Mouse (Mus musculus) hindbrain, embryonic 15.5 days (tissue): ENCODE results near the gene Tmc8. TPM values are rescaled to one million over a fixed set of nuclear protein-coding genes. Genes with fewer than 3 reads are reported as not detected.
A peak's percentile ranks its signal among the peaks of the same experiment; 100 is the strongest.

Experiments
- ATAC-seq: fragments of 200-750 bp; cut with Nextera tagmentation; 2 replicates; pipeline ENCODE4 v1.8.0; 2017; ENCODE audit warnings: low read depth, moderate number of reproducible peaks, moderate TSS enrichment; ENCODE audit not compliant: low FRiP score
- H3K27ac ChIP-seq: fragments of 300-500 bp; sonication (generic); replicated peaks from 2 replicates; pipeline ENCODE4 v1.5.1; 2015; ENCODE audit warnings: mild to moderate bottlenecking, inconsistent platforms
- H3K27me3 ChIP-seq: fragments of 300-500 bp; sonication (generic); 2 replicates; pipeline ENCODE4 v1.6.1; 2015; ENCODE audit warnings: control low read depth, inconsistent platforms
- H3K36me3 ChIP-seq: fragments of 300-500 bp; sonication (generic); 2 replicates; pipeline ENCODE4 v1.6.1; 2015; ENCODE audit warnings: control low read depth, inconsistent platforms
- H3K4me1 ChIP-seq: fragments of 300-500 bp; sonication (generic); replicated peaks from 2 replicates; pipeline ENCODE4 v1.6.1; 2015; ENCODE audit warnings: control low read depth, inconsistent platforms
- H3K4me2 ChIP-seq: fragments of 300-500 bp; sonication (generic); 2 replicates; pipeline ENCODE4 v1.6.1; 2015; ENCODE audit warnings: moderate library complexity, mild to moderate bottlenecking, inconsistent platforms
- H3K4me3 ChIP-seq: fragments of 300-500 bp; sonication (generic); 2 replicates; pipeline ENCODE4 v1.5.1; 2015; ENCODE audit warnings: mild to moderate bottlenecking, inconsistent platforms
- H3K9ac ChIP-seq: fragments of 300-500 bp; sonication (generic); 2 replicates; pipeline ENCODE4 v1.6.1; 2015; ENCODE audit warnings: inconsistent platforms
- H3K9me3 ChIP-seq: fragments of 300-500 bp; sonication (generic); 2 replicates; pipeline ENCODE4 v1.6.1; 2016; ENCODE audit warnings: control low read depth, inconsistent platforms
- WGBS: fragments of 180-500 bp; shearing (Covaris S2); methylation state at CpG from one replicate; pipeline ENCODE4 v1.1.7; 2015; 5-methylcytosine and 5-hydroxymethylcytosine counted together
- polyA plus RNA-seq: library from polyadenylated mRNA; unstranded; fragments of >200 nt; fragmentation: Nextera tagmentation; extraction: Ambion mirVana; gene quantifications from 2 replicates; pipeline ENCODE4 v1.2.1, GENCODE M21; 2015

The Tmc8 gene
- 0.77 and 0.83 TPM in 2 replicates for polyA plus RNA-seq

DNA sequence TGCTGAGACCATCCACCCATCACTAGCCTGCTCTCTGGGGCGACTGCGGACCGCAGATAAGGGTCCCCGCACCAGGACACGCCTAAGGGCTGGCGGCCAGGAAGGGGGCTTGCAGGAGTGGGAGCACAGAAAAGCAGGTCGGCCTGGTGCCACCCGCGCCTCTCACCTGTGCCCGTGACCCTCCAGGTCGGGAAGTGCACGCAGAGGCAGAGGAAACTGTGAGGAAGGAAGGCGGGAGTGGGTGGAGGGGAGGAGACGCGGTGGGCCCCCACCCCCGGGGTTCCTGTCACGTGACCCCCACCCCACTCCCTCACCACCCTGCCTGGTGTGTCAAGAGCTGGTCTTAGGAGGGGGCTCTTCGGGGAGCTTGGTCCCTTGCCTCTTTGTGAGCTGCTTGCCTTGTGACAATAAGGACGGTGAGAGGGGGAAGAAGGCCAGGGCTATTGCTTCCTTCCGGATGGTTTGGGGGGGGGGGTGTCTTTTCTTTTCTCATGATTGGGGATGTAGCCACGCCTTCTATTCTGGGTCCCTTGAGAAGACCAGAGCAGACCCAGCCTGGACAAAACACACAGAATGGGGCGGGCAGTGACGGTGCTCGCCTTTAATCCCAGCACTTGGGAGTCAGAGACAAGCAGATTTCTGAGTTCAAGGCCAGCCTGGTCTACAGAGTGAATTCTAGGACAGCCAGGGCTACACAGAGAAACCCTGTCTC is at the start of gene Tmc8, which contains the start of gene Tmc6:
Tmc8 (plus strand) TSS at position 84 of the 712 bp plus-strand sequence.
Tmc6 (minus strand) TSS at position 206 of the 712 bp plus-strand sequence.
- H3K4me3 ChIP-seq = peak within 1 kb of the TSS; percentile 24
- H3K36me3 ChIP-seq = no peaks in the 10 kb centered on the region
- no peak for ATAC-seq
- peaks cover 30% of the 10 kb centered on the region for H3K27me3 ChIP-seq
- WGBS = 45% methylated on average over 24 of the region's 24 CpGs
- H3K9me3 ChIP-seq = no peaks in the 10 kb centered on the region
- H3K4me2 ChIP-seq = peak within 1 kb of the TSS; percentile 54
- peaks cover 46% of the 10 kb centered on the region for H3K4me1 ChIP-seq
- H3K9ac ChIP-seq = peak within 1 kb of the TSS; percentile 14; the same call in 1 of the 2 replicates
- peak within 1 kb of the TSS; percentile 52 for H3K27ac ChIP-seq

DNA sequence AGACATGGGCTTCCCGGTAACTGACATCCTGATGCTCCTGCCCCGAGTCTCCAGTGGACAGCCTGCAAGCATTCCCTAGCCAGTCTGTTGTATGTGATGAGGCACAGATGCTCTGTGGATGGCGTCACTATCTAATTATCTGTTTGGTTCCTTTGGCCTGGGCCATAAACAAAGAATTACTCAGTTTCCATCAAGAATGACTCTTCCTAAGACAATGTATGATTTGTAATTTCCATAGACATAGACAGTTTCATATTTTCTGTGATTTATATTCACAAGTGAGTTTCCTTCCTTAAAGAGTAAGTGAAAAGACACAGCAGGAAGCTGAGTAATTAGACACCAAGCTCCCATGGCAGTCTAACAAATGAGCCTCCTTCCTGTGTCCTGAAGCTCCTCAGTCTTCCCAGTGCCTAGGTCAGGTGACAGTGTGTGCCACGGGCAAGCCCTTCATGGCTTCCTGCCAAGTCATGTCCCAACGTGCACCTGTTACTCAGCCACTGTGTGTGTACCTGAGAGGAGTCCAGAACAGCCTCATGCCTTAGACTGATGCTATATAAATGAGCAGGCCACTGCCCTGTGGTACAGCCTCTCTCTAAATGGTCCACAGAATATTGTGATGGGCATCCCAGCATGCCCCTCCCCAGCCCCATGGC is 45.7 kb upstream of the Tmc8 start:
- 69% methylated on average over 5 of the region's 5 CpGs for WGBS
- Histone ChIP-seq H3K4me2 (no peak overlapping the region), H3K4me1 (no peaks in the 10 kb centered on the region), H3K27ac (no peak overlapping the region), H3K4me3 (no peak overlapping the region), H3K36me3 (peaks cover 51% of the 10 kb centered on the region), H3K9ac (no peak overlapping the region), H3K9me3 (no peaks in the 10 kb centered on the region), H3K27me3 (no peaks in the 10 kb centered on the region)
- ATAC-seq = no peak

DNA sequence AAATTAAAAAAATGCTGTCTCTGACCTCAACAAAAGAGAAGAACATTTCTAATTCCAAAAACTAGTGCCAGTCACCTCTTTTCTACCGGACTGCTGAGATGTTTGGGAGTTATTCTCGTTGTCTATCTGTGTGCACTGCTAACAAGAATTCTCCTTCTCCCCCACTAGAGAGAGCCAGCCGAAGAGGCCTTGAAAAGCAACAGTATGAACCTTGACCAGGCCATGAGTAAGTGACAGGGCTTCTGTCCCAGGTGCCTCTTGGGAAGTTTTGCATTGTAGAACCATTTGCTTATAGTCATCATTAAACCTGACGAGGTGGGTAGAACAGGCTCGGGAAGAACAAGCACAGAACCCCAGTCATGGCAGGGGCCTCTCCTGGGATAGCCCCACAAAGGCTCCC is 43.8 kb upstream of the Tmc8 start:
- WGBS = 88% methylated on average over 5 of the region's 5 CpGs
- no peaks in the 10 kb centered on the region for H3K27me3 ChIP-seq
- no peak overlapping the region for H3K27ac ChIP-seq
- no peaks in the 10 kb centered on the region for H3K9me3 ChIP-seq
- H3K4me2 ChIP-seq = no peak overlapping the region
- peaks cover 67% of the 10 kb centered on the region for H3K36me3 ChIP-seq
- H3K9ac ChIP-seq = no peak overlapping the region
- no peaks in the 10 kb centered on the region for H3K4me1 ChIP-seq
- H3K4me3 ChIP-seq = no peak overlapping the region
- no peak for ATAC-seq

DNA sequence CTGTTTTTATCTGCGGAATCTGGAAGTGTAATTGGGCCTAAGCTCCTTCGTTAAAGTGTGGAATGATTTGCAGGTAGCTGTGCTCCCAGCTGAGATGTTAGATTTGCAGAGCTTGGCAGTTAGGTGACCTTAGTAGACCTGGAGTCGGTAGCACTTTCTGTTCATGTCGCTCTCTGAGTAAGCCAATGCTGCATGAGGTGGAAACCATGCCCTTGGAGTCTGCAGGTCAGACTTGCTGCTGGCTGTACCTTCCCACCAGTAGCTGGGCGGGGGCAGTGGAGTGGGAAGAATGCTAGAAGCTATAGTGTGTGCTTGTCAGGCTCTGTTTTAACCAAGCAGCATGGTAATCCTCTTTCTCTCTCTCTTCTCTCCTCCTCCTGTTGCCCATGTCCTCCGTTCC is 40.7 kb upstream of the Tmc8 start:
- 93% methylated on average over 6 of the region's 6 CpGs for WGBS
- no peak overlapping the region for H3K4me2 ChIP-seq
- H3K27me3 ChIP-seq = no peaks in the 10 kb centered on the region
- H3K4me3 ChIP-seq = no peak overlapping the region
- no peak overlapping the region for H3K9ac ChIP-seq
- no peaks in the 10 kb centered on the region for H3K9me3 ChIP-seq
- ATAC-seq = no peak
- peaks cover 93% of the 10 kb centered on the region for H3K36me3 ChIP-seq
- H3K27ac ChIP-seq = no peak overlapping the region
- no peaks in the 10 kb centered on the region for H3K4me1 ChIP-seq

DNA sequence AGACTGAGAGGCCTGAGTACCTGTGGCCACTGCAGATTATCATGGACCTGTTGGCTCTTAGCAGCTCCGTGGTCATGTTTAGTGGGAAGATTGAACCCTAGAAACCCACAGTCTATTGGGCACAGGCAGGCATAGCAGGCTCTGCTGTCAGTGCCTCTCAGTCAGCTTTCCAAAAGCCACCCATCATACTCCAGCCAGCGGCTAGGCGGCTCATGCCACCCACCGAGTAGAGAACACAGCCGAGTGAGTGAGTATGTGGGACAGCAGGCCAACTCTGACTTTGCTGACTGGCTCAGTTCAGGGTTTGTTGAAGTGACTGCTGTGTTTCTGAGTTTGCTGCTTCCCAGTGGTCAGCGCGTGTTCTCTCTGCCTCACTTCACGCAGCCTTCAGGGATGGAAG is 39.6 kb upstream of the Tmc8 start:
- ATAC-seq = no peak
- 87% methylated on average over 8 of the region's 8 CpGs for WGBS
- H3K9ac ChIP-seq = no peak overlapping the region
- no peaks in the 10 kb centered on the region for H3K4me1 ChIP-seq
- no peak overlapping the region for H3K27ac ChIP-seq
- no peak overlapping the region for H3K4me3 ChIP-seq
- H3K9me3 ChIP-seq = no peaks in the 10 kb centered on the region
- H3K36me3 ChIP-seq = peaks cover 95% of the 10 kb centered on the region
- no peak overlapping the region for H3K4me2 ChIP-seq
- H3K27me3 ChIP-seq = no peaks in the 10 kb centered on the region

DNA sequence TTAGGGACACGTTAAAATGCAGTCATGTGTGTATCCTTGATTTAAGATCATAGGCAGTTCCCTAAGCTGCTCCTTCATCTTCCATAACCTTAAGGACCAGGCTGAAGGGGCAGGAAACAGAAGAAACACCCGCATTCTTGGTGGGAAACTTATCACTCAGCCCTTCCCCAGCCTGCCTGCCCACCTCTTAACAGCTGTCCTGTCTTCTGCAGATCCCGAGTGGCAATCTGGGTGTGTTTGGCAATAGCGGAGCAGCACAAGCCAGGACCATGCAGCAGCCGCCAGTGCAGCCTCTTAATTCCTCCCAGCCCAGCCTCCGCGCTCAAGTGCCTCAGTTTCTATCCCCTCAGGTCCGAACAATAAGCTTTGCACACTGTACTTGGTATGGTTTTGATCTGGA is 39.2 kb upstream of the Tmc8 start:
- Histone ChIP-seq H3K36me3 (peaks cover 95% of the 10 kb centered on the region), H3K4me3 (no peak overlapping the region), H3K4me1 (no peaks in the 10 kb centered on the region), H3K27me3 (no peaks in the 10 kb centered on the region), H3K27ac (no peak overlapping the region), H3K9me3 (no peaks in the 10 kb centered on the region), H3K4me2 (no peak overlapping the region), H3K9ac (no peak overlapping the region)
- WGBS = 87% methylated on average over 8 of the region's 8 CpGs
- no peak for ATAC-seq

DNA sequence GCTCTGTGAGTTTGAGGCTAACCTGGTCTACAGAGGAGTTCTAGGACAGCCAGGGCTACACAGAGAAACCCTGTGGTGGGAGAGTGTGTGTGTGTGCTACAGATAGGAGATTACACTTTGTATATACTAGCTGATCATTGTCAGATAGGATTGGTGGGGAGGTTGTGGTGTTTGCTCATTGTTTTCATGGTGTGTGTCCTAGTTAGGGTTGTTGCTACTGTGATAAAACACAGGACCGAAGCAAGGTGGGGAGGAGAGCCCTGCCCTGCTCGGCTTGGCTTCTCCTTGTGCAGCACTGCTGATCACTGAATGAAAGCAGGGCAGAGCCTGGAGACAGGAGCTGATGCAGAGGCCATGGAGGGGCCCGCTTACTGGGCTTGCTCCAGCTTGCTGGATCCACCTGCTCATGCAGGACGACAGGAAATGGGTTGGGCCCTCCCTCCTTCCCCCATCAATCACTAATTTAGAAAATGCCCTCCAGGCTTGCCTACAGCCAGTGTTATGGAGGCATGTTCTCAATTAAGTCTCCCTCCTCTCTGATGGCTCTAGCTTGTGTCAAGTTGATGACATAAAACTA is 38.3 kb upstream of the Tmc8 start:
- H3K9me3 ChIP-seq = no peaks in the 10 kb centered on the region
- no peak overlapping the region for H3K4me2 ChIP-seq
- H3K4me3 ChIP-seq = no peak overlapping the region
- no peak overlapping the region for H3K9ac ChIP-seq
- H3K4me1 ChIP-seq = no peaks in the 10 kb centered on the region
- no peak for ATAC-seq
- peaks cover 95% of the 10 kb centered on the region for H3K36me3 ChIP-seq
- no peak overlapping the region for H3K27ac ChIP-seq
- WGBS = 73% methylated on average over 4 of the region's 4 CpGs
- H3K27me3 ChIP-seq = no peaks in the 10 kb centered on the region

DNA sequence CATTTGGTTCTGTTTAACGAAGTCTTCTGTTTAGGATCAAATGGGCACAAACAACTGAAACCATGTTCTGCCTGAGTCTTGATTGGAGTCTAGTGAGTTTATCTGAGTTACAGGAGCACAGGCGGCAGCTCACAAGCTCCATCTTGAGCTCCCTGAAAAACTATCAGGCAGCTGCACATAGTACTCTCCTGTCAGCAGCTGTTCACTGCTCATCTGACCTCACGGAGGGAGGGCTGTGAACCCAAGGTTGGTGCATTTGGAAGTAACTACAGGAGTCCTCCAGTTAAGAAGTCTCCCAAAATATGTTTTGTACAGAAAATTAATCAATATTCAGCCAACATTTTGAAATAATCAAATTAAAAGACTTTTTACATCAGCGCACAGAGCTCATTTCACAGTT is 33.2 kb upstream of the Tmc8 start:
- no peak overlapping the region for H3K4me3 ChIP-seq
- H3K36me3 ChIP-seq = peaks cover 94% of the 10 kb centered on the region
- no peak overlapping the region for H3K27ac ChIP-seq
- H3K9me3 ChIP-seq = no peaks in the 10 kb centered on the region
- H3K4me2 ChIP-seq = no peak overlapping the region
- H3K9ac ChIP-seq = no peak overlapping the region
- no peaks in the 10 kb centered on the region for H3K4me1 ChIP-seq
- no peaks in the 10 kb centered on the region for H3K27me3 ChIP-seq
- WGBS = 84% methylated on average over 4 of the region's 4 CpGs
- ATAC-seq = no peak

DNA sequence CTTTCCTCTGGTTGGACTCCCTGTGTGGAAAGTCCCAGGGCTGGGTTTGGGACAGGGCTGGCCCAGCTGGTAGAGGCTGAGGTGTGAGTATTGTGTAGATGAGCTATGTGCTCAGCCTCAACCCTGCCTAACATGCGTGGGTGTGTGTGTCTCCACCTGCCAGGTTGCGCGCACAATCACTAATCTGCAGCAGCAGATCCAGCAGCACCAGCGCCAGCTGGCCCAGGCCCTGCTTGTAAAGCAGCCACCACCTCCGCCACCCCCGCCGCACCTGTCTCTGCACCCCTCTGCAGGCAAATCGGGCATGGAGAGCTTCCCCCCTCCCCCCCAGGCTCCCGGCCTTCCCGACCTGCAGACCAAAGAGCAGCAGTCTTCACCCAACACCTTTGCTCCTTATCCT is 32.5 kb upstream of the Tmc8 start:
- Histone ChIP-seq H3K4me2 (no peak overlapping the region), H3K27ac (no peak overlapping the region), H3K27me3 (no peaks in the 10 kb centered on the region), H3K9me3 (no peaks in the 10 kb centered on the region), H3K4me3 (no peak overlapping the region), H3K36me3 (peaks cover 94% of the 10 kb centered on the region), H3K9ac (no peak overlapping the region), H3K4me1 (no peaks in the 10 kb centered on the region)
- 95% methylated on average over 10 of the region's 10 CpGs for WGBS
- ATAC-seq = no peak

DNA sequence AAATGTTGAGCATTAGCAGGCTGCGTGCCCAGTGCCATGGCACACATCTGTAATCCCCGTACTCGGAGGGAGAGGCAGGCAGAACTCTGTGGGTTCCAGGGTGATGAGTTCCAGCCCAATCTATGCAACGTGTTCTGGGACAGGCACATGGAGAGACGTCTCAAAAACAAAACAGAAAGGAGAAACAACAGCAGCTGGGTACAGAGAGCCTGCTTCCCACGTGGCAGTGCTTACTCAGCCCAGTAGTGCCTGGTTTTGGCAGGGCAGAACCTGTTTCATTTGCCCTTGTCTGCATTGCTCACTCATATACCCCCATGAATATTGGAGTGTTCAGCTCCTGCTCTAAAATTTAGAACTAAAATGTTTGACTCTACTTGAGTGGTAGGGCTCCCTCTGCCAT is 30.3 kb upstream of the Tmc8 start:
- no peaks in the 10 kb centered on the region for H3K27me3 ChIP-seq
- WGBS = 89% methylated on average over 6 of the region's 6 CpGs
- H3K4me2 ChIP-seq = no peak overlapping the region
- no peak for ATAC-seq
- H3K9me3 ChIP-seq = no peaks in the 10 kb centered on the region
- no peak overlapping the region for H3K9ac ChIP-seq
- no peaks in the 10 kb centered on the region for H3K4me1 ChIP-seq
- no peak overlapping the region for H3K4me3 ChIP-seq
- H3K27ac ChIP-seq = no peak overlapping the region
- peaks cover 94% of the 10 kb centered on the region for H3K36me3 ChIP-seq

DNA sequence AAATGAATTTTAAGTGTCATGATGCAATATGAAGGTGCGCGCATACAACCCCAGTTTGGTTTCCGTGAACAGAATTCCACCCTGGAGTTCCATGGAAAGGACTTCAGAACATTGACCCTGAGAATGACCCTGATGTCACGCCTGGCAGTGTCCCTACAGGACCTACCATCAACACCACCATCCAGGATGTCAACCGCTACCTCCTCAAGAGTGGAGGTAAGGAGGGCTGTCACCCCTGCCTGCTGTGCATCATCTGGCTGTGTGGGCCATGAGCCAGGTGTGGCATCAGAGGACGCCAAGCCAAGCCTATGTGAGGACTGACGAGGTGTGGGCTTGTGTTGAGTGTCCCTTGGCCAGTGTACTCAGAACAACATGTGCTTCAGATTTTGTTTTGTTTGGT is 26.0 kb upstream of the Tmc8 start:
- no peak for ATAC-seq
- WGBS = 94% methylated on average over 7 of the region's 7 CpGs
- no peaks in the 10 kb centered on the region for H3K9me3 ChIP-seq

DNA sequence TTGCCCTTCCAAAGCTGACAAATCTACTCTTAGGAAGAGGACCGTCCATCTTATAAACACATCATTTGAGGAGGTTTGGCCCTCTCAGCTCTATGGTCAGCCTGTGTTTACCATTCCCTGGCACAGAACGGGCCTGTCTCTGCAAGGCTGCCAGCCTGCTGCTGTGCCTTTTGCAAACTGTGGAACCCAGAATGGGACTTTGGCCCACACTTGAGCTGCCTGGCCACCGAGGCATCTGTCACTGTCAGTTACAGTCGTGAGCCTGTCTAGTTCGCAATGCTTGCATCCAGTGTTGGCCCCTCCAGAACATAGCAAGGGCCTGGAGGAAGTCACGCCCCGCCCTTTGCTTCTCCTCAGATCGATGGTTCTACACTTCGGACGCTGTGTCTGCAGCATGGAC is 22.6 kb upstream of the Tmc8 start:
- no peaks in the 10 kb centered on the region for H3K27me3 ChIP-seq
- no peaks in the 10 kb centered on the region for H3K4me1 ChIP-seq
- ATAC-seq = no peak
- H3K4me3 ChIP-seq = no peak overlapping the region
- H3K4me2 ChIP-seq = no peak overlapping the region
- no peak overlapping the region for H3K9ac ChIP-seq
- no peak overlapping the region for H3K27ac ChIP-seq
- no peaks in the 10 kb centered on the region for H3K9me3 ChIP-seq
- peaks cover 91% of the 10 kb centered on the region for H3K36me3 ChIP-seq
- WGBS = 87% methylated on average over 10 of the region's 10 CpGs

More for the DNA sequence above, 26.0 kb upstream of the Tmc8 start:
- H3K27ac ChIP-seq = no peak overlapping the region
- no peaks in the 10 kb centered on the region for H3K27me3 ChIP-seq
- no peak overlapping the region for H3K9ac ChIP-seq
- peaks cover 94% of the 10 kb centered on the region for H3K36me3 ChIP-seq
- no peak overlapping the region for H3K4me3 ChIP-seq
- no peaks in the 10 kb centered on the region for H3K4me1 ChIP-seq
- H3K4me2 ChIP-seq = no peak overlapping the region
